Mouse (Mus musculus) intestine, postnatal 0 days (tissue): ENCODE results near the gene Agpat2. TPM values are rescaled to one million over a fixed set of nuclear protein-coding genes. Genes with fewer than 3 reads are reported as not detected.
A peak's percentile ranks its signal among the peaks of the same experiment; 100 is the strongest.

ENCODE experiments used
- ATAC-seq: fragments of 200-750 bp; cut with Nextera tagmentation; 2 replicates; pipeline ENCODE4 v1.8.0; 2017; ENCODE audit warnings: mild to moderate bottlenecking, moderate TSS enrichment, moderate library complexity
- H3K27ac ChIP-seq: fragments of 300-500 bp; sonication (generic); 2 replicates; pipeline ENCODE4 v1.5.1; 2014; ENCODE audit warnings: mild to moderate bottlenecking, low read depth, low read length, moderate library complexity
- H3K27me3 ChIP-seq: fragments of 300-500 bp; sonication (generic); replicated peaks from 2 replicates; pipeline ENCODE4 v1.6.1; 2014; ENCODE audit warnings: low read length, mixed read lengths; ENCODE audit not compliant: control insufficient read depth, insufficient read depth
- H3K36me3 ChIP-seq: fragments of 300-500 bp; sonication (generic); 2 replicates; pipeline ENCODE4 v1.6.1; 2014; ENCODE audit warnings: mild to moderate bottlenecking, moderate library complexity; ENCODE audit not compliant: control insufficient read depth, insufficient read depth
- H3K4me1 ChIP-seq: fragments of 300-500 bp; sonication (generic); replicated peaks from 2 replicates; pipeline ENCODE4 v1.6.1; 2014; ENCODE audit warnings: antibody characterized with exemption, low read length, mixed read lengths; ENCODE audit not compliant: control insufficient read depth, insufficient read depth
- H3K4me2 ChIP-seq: fragments of 300-500 bp; sonication (generic); replicated peaks from 2 replicates; pipeline ENCODE4 v1.6.1; 2014; ENCODE audit warnings: low read depth, mild to moderate bottlenecking, moderate library complexity
- H3K4me3 ChIP-seq: fragments of 300-500 bp; sonication (generic); 2 replicates; pipeline ENCODE4 v1.5.1; 2014; ENCODE audit warnings: low read depth, low read length
- H3K9ac ChIP-seq: fragments of 300-500 bp; sonication (generic); 2 replicates; pipeline ENCODE4 v1.6.1; 2014; ENCODE audit warnings: mild to moderate bottlenecking, low read depth, low read length
- H3K9me3 ChIP-seq: fragments of 300-500 bp; sonication (generic); 2 replicates; pipeline ENCODE4 v1.6.1; 2016; ENCODE audit warnings: mixed run types; ENCODE audit not compliant: control insufficient read depth
- CTCF ChIP-seq: sonication (generic); IDR thresholded peaks from 2 replicates; pipeline ENCODE4 v1.5.1; 2016; ENCODE audit warnings: low read depth, mild to moderate bottlenecking, control low read depth, antibody characterized with exemption, moderate library complexity
- WGBS: fragments of 180-500 bp; shearing (Covaris S2); extraction: QIAGEN DNeasy Blood & Tissue Kit; methylation state at CpG from one replicate; pipeline ENCODE4 v1.1.7; 2014; 5-methylcytosine and 5-hydroxymethylcytosine counted together
- polyA plus RNA-seq: library from polyadenylated mRNA; unstranded; fragments of >200 nt; fragmentation: Nextera tagmentation; extraction: Ambion mirVana; gene quantifications from 2 replicates; pipeline ENCODE4 v1.2.1, GENCODE M21; 2015

The Agpat2 gene
- polyA plus RNA-seq, 1 experiment from 2014 or later: 128 TPM

GRCm38 (mm10) chr2:26601595-26601994 lies 2.6 kb downstream of the Agpat2 start:
- H3K27ac ChIP-seq: no peak overlapping the region
- TF ChIP-seq CTCF: no peak
- WGBS: 71% methylated on average over 1 of the region's 1 CpGs

GRCm38 (mm10) chr2:26600664-26601063 lies 3.6 kb downstream of the Agpat2 start:
- Histone ChIP-seq H3K27ac (peak overlapping the region; percentile 75), H3K4me3 (no peak overlapping the region), H3K9me3 (no peaks in the 10 kb centered on the region), H3K4me1 (0 out of 2 replicates have a peak, but pooled peaks cover 5% of the 10 kb centered on the region), H3K9ac (no peak overlapping the region), H3K4me2 (no peak overlapping the region), H3K27me3 (no peaks in the 10 kb centered on the region), H3K36me3 (peaks cover 11% of the 10 kb centered on the region; the same call in 1 of the 2 replicates)
- TF ChIP-seq CTCF: no peak
- ATAC-seq: no peak
- WGBS: 48% methylated on average over 2 of the region's 2 CpGs

More at GRCm38 (mm10) chr2:26601595-26601994, 2.6 kb downstream of the Agpat2 start:
- no peak overlapping the region for H3K9ac ChIP-seq
- no peak overlapping the region; the same call in 1 of the 2 replicates for H3K4me2 ChIP-seq
- no peak overlapping the region for H3K4me3 ChIP-seq
- H3K27me3 ChIP-seq: no peaks in the 10 kb centered on the region
- H3K36me3 ChIP-seq: peaks cover 5% of the 10 kb centered on the region; the same call in 1 of the 2 replicates
- no peaks in the 10 kb centered on the region for H3K9me3 ChIP-seq
- ATAC-seq: no peak
- 0 out of 2 replicates have a peak, but pooled peaks cover 5% of the 10 kb centered on the region for H3K4me1 ChIP-seq

GRCm38 (mm10) chr2:26599965-26600364 lies 4.3 kb downstream of the Agpat2 start:
- no peaks in the 10 kb centered on the region for H3K9me3 ChIP-seq
- TF ChIP-seq CTCF: no peak
- peak; percentile 37 for ATAC-seq
- peak overlapping the region; percentile 75 for H3K27ac ChIP-seq
- H3K4me3 ChIP-seq: no peak overlapping the region
- 0 out of 2 replicates have a peak overlapping the region, but pooled peaks have one; percentile 31 for H3K9ac ChIP-seq
- H3K4me1 ChIP-seq: 0 out of 2 replicates have a peak, but pooled peaks cover 8% of the 10 kb centered on the region
- no peaks in the 10 kb centered on the region for H3K27me3 ChIP-seq
- no peak overlapping the region for H3K4me2 ChIP-seq
- H3K36me3 ChIP-seq: peaks cover 11% of the 10 kb centered on the region; the same call in 1 of the 2 replicates
- 66% methylated on average over 4 of the region's 4 CpGs for WGBS

GRCm38 (mm10) chr2:26598462-26598861 lies 5.8 kb downstream of the Agpat2 start:
- Histone ChIP-seq H3K27me3 (no peaks in the 10 kb centered on the region), H3K9me3 (no peaks in the 10 kb centered on the region), H3K4me1 (0 out of 2 replicates have a peak, but pooled peaks cover 8% of the 10 kb centered on the region), H3K9ac (no peak overlapping the region), H3K27ac (no peak overlapping the region), H3K36me3 (peaks cover 18% of the 10 kb centered on the region; the same call in 1 of the 2 replicates), H3K4me2 (no peak overlapping the region), H3K4me3 (no peak overlapping the region)
- 63% methylated on average over 3 of the region's 3 CpGs for WGBS
- ATAC-seq: no peak
- TF ChIP-seq CTCF: no peak

- 83% methylated on average over 2 of the region's 2 CpGs for WGBS
- no peak for ATAC-seq
- H3K27ac ChIP-seq: no peak overlapping the region
These were observed 6.4 kb downstream of the Agpat2 start for GRCm38 (mm10) chr2:26597810-26598209.

GRCm38 (mm10) chr2:26596898-26597297 lies 7.3 kb downstream of the Agpat2 start:
- ATAC-seq: no peak
- Histone ChIP-seq H3K4me3 (no peak overlapping the region), H3K9me3 (no peaks in the 10 kb centered on the region), H3K4me2 (no peak overlapping the region), H3K4me1 (0 out of 2 replicates have a peak, but pooled peaks cover 8% of the 10 kb centered on the region), H3K9ac (no peak overlapping the region), H3K27ac (no peak overlapping the region), H3K27me3 (no peaks in the 10 kb centered on the region), H3K36me3 (peaks cover 33% of the 10 kb centered on the region)
- TF ChIP-seq CTCF: no peak
- WGBS: 88% methylated on average over 3 of the region's 3 CpGs

More at GRCm38 (mm10) chr2:26597810-26598209, 6.4 kb downstream of the Agpat2 start:
- 0 out of 2 replicates have a peak, but pooled peaks cover 8% of the 10 kb centered on the region for H3K4me1 ChIP-seq
- H3K9me3 ChIP-seq: no peaks in the 10 kb centered on the region
- H3K36me3 ChIP-seq: peaks cover 24% of the 10 kb centered on the region
- H3K27me3 ChIP-seq: no peaks in the 10 kb centered on the region
- no peak overlapping the region for H3K4me2 ChIP-seq
- no peak for TF ChIP-seq CTCF
- H3K9ac ChIP-seq: no peak overlapping the region
- H3K4me3 ChIP-seq: no peak overlapping the region
